Mouse (Mus musculus): ENCODE measurements around the gene Kcnh7. TPM values are rescaled to one million over a fixed set of nuclear protein-coding genes. Genes with fewer than 3 reads are reported as not detected.

Gene Kcnh7
- polyA plus RNA-seq, 1 experiment from 2014 or later, result 0.10 TPM

DNA sequence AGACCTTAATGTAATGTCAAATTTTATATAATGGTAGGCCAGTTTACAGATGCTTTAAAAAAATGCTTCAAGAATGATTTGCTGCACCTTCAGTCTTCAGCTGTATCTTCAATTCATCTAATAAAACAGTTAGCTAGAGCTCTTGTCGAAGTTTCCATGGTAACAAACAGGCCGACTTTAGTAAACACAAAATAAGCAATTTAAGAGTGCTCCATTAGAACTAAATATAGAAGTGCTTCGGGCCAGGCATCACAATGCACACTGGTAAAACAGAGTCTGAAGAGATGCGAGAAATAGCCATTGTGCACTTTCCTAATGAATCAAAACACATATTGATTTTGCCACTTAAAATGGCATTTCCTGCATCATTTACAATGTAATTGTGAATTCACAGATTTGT, 305.3 kb downstream of the Kcnh7 start:
- WGBS, result 72% methylated on average over 4 of the region's 4 CpGs
- H3K27me3 ChIP-seq (ENCODE audit: control insufficient read depth, insufficient read depth, low read depth, low read length), result no peaks in the 10 kb centered on the region
- H3K9ac ChIP-seq (ENCODE audit: low read length), result no peak overlapping the region
- H3K4me1 ChIP-seq (replicated peaks; ENCODE audit: control insufficient read depth, insufficient read depth, low read length), result no peaks in the 10 kb centered on the region
- no peaks in the 10 kb centered on the region for H3K9me3 ChIP-seq (ENCODE audit: control insufficient read depth, low read length)
- no peaks in the 10 kb centered on the region for H3K36me3 ChIP-seq (ENCODE audit: control insufficient read depth, insufficient read depth, low read length)
- no peak overlapping the region for H3K4me2 ChIP-seq (ENCODE audit: low read depth, low read length)
- no peak for ATAC-seq (ENCODE audit: low read depth)
- H3K4me3 ChIP-seq (ENCODE audit: low read length), result no peak overlapping the region
- H3K27ac ChIP-seq (ENCODE audit: low read length), result no peak overlapping the region

DNA sequence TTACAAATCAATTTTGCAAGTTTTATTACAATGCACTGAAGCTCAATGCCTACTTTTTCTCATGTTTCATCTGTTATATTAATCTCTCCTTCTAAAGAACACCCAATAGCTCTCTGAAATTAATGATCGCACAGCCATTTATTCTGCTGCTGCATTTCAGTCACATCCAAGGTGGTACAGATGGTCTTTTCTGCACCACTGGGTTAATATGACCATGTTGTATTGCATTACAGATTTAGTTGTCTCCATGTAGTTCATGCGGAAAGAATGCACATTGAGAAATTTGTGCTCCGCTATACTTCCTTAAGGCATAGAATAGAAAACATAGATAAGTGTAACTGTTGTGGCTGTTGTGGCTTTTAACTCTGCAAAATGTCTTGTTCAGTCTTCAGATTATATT, 328.7 kb downstream of the Kcnh7 start:
- ATAC-seq (ENCODE audit: low read depth), result no peak
- Histone ChIP-seq H3K4me1 (replicated peaks; ENCODE audit: control insufficient read depth, insufficient read depth, low read length) (no peaks in the 10 kb centered on the region), H3K4me2 (ENCODE audit: low read depth, low read length) (no peak overlapping the region), H3K36me3 (ENCODE audit: control insufficient read depth, insufficient read depth, low read length) (no peaks in the 10 kb centered on the region), H3K4me3 (ENCODE audit: low read length) (no peak overlapping the region), H3K27me3 (ENCODE audit: control insufficient read depth, insufficient read depth, low read depth, low read length) (no peaks in the 10 kb centered on the region), H3K27ac (ENCODE audit: low read length) (no peak overlapping the region), H3K9me3 (ENCODE audit: control insufficient read depth, low read length) (no peaks in the 10 kb centered on the region), H3K9ac (ENCODE audit: low read length) (no peak overlapping the region)
- WGBS, result 94% methylated on average over 3 of the region's 3 CpGs

DNA sequence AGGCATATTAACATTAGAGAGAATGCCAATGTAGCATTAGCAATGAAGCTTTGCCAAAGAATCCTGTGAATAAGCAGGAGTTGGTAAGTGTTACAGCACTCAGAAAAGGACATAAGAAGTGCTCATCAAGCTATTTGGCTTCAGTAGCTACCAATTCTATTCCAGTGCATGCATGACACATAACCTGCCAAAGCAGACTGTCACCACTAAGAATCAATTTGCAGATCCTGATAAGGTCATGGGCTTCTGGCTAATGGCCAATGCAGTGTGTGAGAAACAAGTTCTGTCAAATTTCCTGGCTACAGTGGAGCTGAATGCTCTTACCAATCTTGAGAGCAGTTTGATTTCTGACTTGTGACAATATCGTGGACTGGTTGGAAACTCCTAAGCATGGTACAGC, 341.5 kb downstream of the Kcnh7 start:
- Histone ChIP-seq H3K4me2 (ENCODE audit: low read depth, low read length) (no peak overlapping the region), H3K9ac (ENCODE audit: low read length) (no peak overlapping the region), H3K9me3 (ENCODE audit: control insufficient read depth, low read length) (no peaks in the 10 kb centered on the region), H3K27me3 (ENCODE audit: control insufficient read depth, insufficient read depth, low read depth, low read length) (no peaks in the 10 kb centered on the region), H3K4me3 (ENCODE audit: low read length) (no peak overlapping the region), H3K36me3 (ENCODE audit: control insufficient read depth, insufficient read depth, low read length) (no peaks in the 10 kb centered on the region), H3K27ac (ENCODE audit: low read length) (no peak overlapping the region), H3K4me1 (replicated peaks; ENCODE audit: control insufficient read depth, insufficient read depth, low read length) (no peaks in the 10 kb centered on the region)
- ATAC-seq (ENCODE audit: low read depth), result no peak
- 37% methylated on average over 1 of the region's 1 CpGs for WGBS

DNA sequence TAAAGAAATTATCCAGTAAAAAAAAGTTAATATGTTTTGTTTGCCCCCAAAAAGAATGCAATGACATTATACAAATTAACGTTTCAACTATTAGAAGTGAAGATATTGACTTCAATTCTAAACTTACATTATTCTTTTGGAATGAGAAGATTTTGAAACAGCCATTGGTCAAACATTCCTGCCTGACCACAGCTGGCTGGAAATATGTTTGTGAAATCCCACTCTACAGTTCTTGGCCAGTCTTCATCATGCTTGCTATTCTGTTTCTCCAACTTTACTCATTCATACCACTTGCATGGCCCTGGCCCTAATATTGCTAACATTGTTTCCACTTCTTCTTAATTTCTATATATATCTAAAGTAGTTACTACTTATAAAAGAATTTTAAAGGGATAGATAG, 349.8 kb downstream of the Kcnh7 start:
- Histone ChIP-seq H3K27me3 (ENCODE audit: control insufficient read depth, insufficient read depth, low read depth, low read length) (no peaks in the 10 kb centered on the region), H3K4me2 (ENCODE audit: low read depth, low read length) (no peak overlapping the region), H3K9ac (ENCODE audit: low read length) (no peak overlapping the region), H3K9me3 (ENCODE audit: control insufficient read depth, low read length) (no peaks in the 10 kb centered on the region), H3K4me3 (ENCODE audit: low read length) (no peak overlapping the region), H3K36me3 (ENCODE audit: control insufficient read depth, insufficient read depth, low read length) (no peaks in the 10 kb centered on the region), H3K4me1 (replicated peaks; ENCODE audit: control insufficient read depth, insufficient read depth, low read length) (no peaks in the 10 kb centered on the region), H3K27ac (ENCODE audit: low read length) (no peak overlapping the region)
- ATAC-seq (ENCODE audit: low read depth), result no peak
- WGBS, result 48% methylated on average over 1 of the region's 1 CpGs

DNA sequence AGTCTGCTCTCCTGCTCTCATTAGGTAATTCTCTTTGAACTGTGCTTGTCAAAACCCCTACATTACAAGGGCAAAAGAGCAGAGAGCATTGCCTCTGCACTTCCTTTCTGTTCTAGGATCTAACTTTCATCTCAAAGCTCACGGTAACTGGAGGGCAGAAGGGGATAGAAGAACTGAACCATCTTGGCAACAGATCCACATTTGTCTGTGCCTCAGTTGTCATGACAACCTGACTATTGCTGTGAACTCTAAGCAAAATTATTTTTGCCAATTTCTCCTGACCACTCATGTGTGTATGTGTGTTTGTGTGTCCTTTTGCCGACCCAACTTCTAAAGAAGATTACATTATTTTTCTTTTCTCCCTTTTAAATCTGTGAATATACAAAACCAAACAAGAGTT, 364.9 kb downstream of the Kcnh7 start:
- ATAC-seq (ENCODE audit: low read depth), result no peak
- Histone ChIP-seq H3K36me3 (ENCODE audit: control insufficient read depth, insufficient read depth, low read length) (no peaks in the 10 kb centered on the region), H3K4me2 (ENCODE audit: low read depth, low read length) (no peak overlapping the region), H3K27me3 (ENCODE audit: control insufficient read depth, insufficient read depth, low read depth, low read length) (no peaks in the 10 kb centered on the region), H3K27ac (ENCODE audit: low read length) (no peak overlapping the region), H3K4me3 (ENCODE audit: low read length) (no peak overlapping the region), H3K4me1 (replicated peaks; ENCODE audit: control insufficient read depth, insufficient read depth, low read length) (no peaks in the 10 kb centered on the region), H3K9me3 (ENCODE audit: control insufficient read depth, low read length) (no peaks in the 10 kb centered on the region), H3K9ac (ENCODE audit: low read length) (no peak overlapping the region)
- 67% methylated on average over 2 of the region's 2 CpGs for WGBS

DNA sequence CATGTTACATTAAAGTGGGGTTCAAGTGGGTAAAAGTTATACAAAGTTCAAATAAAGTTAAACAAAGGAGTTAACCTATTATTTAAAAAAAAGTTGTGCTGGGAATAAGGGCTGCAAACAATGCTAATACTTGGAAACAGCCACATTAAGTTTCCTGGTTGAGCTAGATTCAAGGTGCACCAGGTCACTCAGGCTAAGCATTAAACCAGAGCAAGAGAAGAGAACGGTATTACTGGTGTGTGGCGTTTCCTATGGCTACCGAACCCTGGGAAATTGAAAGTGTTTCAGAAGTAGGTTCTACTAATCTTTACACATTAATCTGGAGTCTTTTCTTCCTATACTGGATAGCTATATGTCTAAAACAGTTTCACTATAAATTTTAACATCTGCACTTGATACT, 368.1 kb downstream of the Kcnh7 start:
- Histone ChIP-seq H3K4me2 (ENCODE audit: low read depth, low read length) (no peak overlapping the region), H3K4me1 (replicated peaks; ENCODE audit: control insufficient read depth, insufficient read depth, low read length) (no peaks in the 10 kb centered on the region), H3K9me3 (ENCODE audit: control insufficient read depth, low read length) (no peaks in the 10 kb centered on the region), H3K27ac (ENCODE audit: low read length) (no peak overlapping the region), H3K27me3 (ENCODE audit: control insufficient read depth, insufficient read depth, low read depth, low read length) (no peaks in the 10 kb centered on the region), H3K36me3 (ENCODE audit: control insufficient read depth, insufficient read depth, low read length) (no peaks in the 10 kb centered on the region), H3K4me3 (ENCODE audit: low read length) (no peak overlapping the region), H3K9ac (ENCODE audit: low read length) (no peak overlapping the region)
- WGBS, result 71% methylated on average over 3 of the region's 3 CpGs
- no peak for ATAC-seq (ENCODE audit: low read depth)

DNA sequence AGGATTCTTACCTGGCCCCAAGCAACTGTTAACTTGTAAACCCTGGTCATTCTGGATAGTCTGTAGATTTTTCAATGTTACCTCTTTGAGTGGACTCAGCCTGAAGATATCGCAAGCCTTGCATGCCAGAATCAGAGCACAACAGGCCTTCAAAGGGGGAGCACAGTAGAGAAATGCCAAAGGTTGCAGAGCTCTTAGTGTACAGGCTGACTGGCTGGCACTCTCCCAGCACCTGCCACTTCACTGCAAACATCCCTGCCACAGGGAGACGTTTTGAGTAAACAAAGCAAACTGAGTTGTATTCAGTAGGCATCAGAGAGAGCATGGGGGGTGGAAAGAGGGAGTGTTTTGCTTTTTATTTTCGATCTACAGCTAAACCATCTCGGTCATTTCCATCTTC, 375.3 kb downstream of the Kcnh7 start:
- no peak for ATAC-seq (ENCODE audit: low read depth)
- Histone ChIP-seq H3K9ac (ENCODE audit: low read length) (no peak overlapping the region), H3K4me3 (ENCODE audit: low read length) (no peak overlapping the region), H3K36me3 (ENCODE audit: control insufficient read depth, insufficient read depth, low read length) (no peaks in the 10 kb centered on the region), H3K27me3 (ENCODE audit: control insufficient read depth, insufficient read depth, low read depth, low read length) (no peaks in the 10 kb centered on the region), H3K9me3 (ENCODE audit: control insufficient read depth, low read length) (no peaks in the 10 kb centered on the region), H3K27ac (ENCODE audit: low read length) (no peak overlapping the region), H3K4me1 (replicated peaks; ENCODE audit: control insufficient read depth, insufficient read depth, low read length) (no peaks in the 10 kb centered on the region), H3K4me2 (ENCODE audit: low read depth, low read length) (no peak overlapping the region)
- WGBS, result 36% methylated on average over 4 of the region's 4 CpGs

DNA sequence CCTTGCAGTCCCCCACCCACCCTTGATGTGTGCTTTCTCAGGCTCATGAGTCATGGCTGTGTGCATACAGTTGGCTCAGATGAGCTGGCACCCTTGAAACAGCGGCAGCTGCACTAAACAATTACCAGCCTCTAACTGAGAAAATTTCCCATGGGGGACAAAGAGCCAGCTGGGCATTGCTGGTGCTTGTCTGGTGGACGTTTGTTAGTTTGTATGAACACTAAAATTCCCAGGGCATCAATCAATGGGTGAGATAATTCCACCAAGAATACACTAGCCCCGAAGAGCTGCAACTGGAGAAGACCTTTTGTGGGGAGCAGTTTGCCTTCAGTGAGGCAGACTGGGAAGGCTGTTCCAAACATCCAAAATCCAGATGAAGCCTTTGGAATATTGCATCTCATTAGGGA, 376.6 kb downstream of the Kcnh7 start:
- Histone ChIP-seq H3K27me3 (ENCODE audit: control insufficient read depth, insufficient read depth, low read depth, low read length) (no peaks in the 10 kb centered on the region), H3K27ac (ENCODE audit: low read length) (no peak overlapping the region), H3K9ac (ENCODE audit: low read length) (no peak overlapping the region), H3K9me3 (ENCODE audit: control insufficient read depth, low read length) (no peaks in the 10 kb centered on the region), H3K4me3 (ENCODE audit: low read length) (no peak overlapping the region), H3K4me1 (replicated peaks; ENCODE audit: control insufficient read depth, insufficient read depth, low read length) (no peaks in the 10 kb centered on the region), H3K36me3 (ENCODE audit: control insufficient read depth, insufficient read depth, low read length) (no peaks in the 10 kb centered on the region), H3K4me2 (ENCODE audit: low read depth, low read length) (no peak overlapping the region)
- WGBS, result 40% methylated on average over 3 of the region's 3 CpGs
- no peak for ATAC-seq (ENCODE audit: low read depth)

DNA sequence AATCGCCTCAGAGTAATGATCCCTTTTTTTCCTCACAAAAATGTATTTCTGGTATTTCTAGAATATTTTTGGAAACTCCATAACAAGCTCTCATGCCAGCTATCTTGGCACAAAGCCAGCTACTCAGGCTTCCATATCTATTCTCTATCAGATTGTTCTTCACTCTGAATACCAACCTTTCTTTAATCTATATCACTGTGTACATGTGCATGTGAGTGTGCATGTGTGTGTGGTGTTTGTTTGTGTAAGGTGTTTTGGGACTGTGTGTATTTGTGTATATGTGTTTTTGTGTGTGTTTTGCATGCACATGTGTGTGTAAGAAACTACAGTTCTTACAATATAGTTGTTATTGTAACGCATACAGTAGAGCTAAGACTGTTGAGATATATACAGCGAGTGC, 377.2 kb downstream of the Kcnh7 start:
- Histone ChIP-seq H3K27ac (ENCODE audit: low read length) (no peak overlapping the region), H3K4me1 (replicated peaks; ENCODE audit: control insufficient read depth, insufficient read depth, low read length) (no peaks in the 10 kb centered on the region), H3K4me2 (ENCODE audit: low read depth, low read length) (no peak overlapping the region), H3K27me3 (ENCODE audit: control insufficient read depth, insufficient read depth, low read depth, low read length) (no peaks in the 10 kb centered on the region), H3K9me3 (ENCODE audit: control insufficient read depth, low read length) (no peaks in the 10 kb centered on the region), H3K36me3 (ENCODE audit: control insufficient read depth, insufficient read depth, low read length) (no peaks in the 10 kb centered on the region), H3K4me3 (ENCODE audit: low read length) (no peak overlapping the region), H3K9ac (ENCODE audit: low read length) (no peak overlapping the region)
- ATAC-seq (ENCODE audit: low read depth), result no peak
- WGBS, result 80% methylated on average over 3 of the region's 3 CpGs

DNA sequence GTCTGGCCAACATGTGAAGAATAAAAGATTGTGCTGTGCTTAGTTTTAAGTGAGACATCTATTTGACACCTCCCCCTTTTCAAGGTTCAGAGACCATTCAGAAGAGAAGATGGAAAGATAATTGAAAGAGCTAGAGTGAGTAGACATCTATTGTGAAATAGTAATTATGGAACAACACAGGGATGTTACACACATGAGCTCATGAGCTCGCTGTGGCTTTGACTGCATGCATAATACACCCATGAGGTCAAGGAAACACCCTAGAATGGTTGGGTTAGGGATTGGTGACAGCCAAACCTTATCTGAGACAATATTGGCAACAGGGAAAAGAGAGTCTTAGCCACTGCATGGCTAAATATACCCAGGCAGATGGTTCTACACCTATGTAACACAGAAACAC, 380.1 kb downstream of the Kcnh7 start:
- Histone ChIP-seq H3K4me1 (replicated peaks; ENCODE audit: control insufficient read depth, insufficient read depth, low read length) (no peaks in the 10 kb centered on the region), H3K27ac (ENCODE audit: low read length) (no peak overlapping the region), H3K4me2 (ENCODE audit: low read depth, low read length) (no peak overlapping the region), H3K36me3 (ENCODE audit: control insufficient read depth, insufficient read depth, low read length) (no peaks in the 10 kb centered on the region), H3K9ac (ENCODE audit: low read length) (no peak overlapping the region), H3K4me3 (ENCODE audit: low read length) (no peak overlapping the region), H3K27me3 (ENCODE audit: control insufficient read depth, insufficient read depth, low read depth, low read length) (no peaks in the 10 kb centered on the region), H3K9me3 (ENCODE audit: control insufficient read depth, low read length) (no peaks in the 10 kb centered on the region)
- no peak for ATAC-seq (ENCODE audit: low read depth)
- 65% methylated on average over 1 of the region's 1 CpGs for WGBS

All from lung, embryonic 16.5 days (tissue).